Mouse (Mus musculus): ENCODE data around the gene Tada2a.

Gene Tada2a

DNA sequence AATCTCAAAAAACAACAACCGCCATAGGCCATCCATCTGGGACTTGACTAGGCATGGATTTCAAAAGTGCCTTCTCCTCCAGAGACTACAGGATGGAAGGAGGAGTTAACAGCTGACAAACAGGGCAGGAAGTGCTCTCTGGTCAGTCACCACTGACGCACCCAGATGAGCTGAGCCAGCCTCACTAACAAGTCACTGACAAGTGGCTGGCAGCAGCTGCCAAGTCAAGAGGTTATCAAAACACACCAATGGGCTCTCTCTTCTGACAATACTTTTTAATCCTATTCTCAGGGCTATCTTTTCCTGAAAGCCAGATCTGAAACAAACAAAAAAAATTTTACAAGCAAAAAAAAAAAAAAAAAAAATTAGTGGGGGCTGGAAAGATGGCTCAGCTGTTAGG lies 66.6 kb downstream of the Tada2a start:
- no peak for DNase-seq

DNA sequence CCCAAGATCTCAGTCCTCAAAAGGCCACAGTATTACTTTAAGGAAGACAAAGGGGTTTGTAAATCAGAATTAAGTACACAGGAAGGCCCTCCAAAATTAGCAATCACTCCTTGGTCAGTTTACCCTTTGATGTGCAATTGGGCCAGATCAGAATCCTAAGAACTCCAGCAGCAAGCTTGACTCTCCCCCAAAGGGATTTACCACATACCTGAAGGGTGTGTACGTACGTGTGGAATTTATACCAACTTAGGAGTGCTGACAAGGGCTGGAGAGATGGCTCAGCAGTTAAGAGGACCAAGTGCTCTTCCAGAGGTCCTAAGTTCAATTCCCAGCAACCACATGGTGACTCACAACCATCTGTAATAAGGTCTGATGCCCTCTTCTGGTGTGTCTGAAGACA lies 67.5 kb downstream of the Tada2a start:
- no peak for DNase-seq

DNA sequence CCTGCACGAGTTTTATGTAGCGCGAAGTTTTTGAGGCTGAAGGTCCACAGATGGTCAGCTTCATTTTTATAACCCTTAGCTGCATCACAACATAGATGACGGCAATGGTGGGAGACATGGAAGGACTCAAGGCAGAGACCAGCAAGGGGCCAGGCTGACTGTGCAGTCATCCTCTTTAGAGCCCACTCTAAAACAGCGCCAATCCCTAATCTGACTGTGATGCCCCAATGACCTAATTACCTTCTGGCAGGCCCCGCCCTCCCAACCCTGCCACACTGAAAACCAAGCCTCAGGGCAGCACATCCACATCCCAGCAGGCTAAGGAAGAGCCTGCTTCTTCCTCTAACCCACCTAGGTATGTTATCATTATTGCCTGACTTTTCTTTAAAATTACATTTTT lies 68.8 kb downstream of the Tada2a start:
- DNase-seq: no peak

DNA sequence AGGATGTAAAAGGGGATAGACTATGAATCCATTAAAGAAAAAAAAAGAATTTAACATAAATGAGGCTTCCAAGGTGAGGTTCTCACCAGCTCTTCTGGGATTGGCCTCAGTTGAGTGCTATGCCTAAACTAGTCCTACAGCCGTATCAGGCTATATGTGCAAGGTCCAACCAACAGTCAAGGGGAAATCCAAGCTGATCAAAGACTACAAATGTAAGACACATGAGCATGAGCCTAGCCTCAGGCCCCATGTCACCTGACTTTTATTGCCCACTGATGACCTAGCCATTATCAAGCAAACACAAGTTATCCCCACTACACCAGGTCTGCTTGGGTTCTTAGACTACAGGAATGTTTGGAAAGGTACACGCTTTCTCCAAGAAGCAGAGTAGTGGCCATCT lies 69.6 kb downstream of the Tada2a start:
- DNase-seq: no peak

DNA sequence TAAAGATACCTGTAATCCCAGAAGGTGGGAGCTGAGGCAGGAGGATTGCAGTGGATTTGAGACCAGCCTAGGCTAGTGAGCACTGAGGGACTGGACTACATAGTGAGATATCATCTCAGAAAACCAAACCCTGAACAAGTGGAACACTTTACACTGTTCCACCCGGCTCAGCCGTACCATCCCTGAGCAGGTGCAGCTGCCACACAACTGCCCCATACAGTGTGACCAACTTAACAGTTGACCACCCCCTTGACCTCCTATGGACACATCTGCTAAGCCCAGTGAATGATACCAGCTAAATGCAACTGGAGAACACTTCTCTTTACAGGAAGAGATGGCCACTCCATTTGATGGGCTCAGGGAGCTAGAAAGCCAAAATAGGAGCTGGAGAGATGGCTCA lies 72.0 kb downstream of the Tada2a start:
- no peak for DNase-seq

DNA sequence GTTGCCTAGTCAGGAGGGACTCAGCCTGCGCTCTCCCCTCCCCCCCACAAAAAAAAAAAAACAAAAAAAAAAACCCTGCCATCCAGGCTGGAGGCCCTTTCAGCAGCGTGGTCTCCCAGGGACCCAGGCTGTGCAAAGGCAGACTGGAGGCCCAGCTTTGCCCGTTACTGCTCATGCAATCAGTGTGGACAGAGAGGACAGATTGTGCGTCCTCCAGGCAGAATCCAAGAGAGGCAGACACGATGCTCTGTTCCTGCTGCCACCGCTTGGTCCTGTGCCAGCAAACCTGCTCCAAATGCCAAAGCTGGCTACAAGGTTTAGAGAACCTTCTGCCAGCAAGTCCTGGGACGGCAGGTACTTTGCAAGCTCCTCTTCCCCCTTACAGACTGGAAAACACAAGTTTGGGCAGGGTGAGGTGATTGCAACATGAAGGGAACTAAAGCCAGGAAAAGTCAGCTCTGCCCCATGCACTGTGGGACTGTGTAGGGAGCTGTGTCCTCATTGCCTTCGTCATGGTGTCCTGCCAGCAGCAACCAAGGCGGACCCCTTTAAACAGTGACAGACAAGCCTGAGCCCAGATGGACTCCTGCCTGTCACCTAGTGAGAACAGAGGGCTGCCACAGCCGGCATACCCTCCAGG lies 75.8 kb downstream of the Tada2a start:
- DNase-seq: no peak

DNA sequence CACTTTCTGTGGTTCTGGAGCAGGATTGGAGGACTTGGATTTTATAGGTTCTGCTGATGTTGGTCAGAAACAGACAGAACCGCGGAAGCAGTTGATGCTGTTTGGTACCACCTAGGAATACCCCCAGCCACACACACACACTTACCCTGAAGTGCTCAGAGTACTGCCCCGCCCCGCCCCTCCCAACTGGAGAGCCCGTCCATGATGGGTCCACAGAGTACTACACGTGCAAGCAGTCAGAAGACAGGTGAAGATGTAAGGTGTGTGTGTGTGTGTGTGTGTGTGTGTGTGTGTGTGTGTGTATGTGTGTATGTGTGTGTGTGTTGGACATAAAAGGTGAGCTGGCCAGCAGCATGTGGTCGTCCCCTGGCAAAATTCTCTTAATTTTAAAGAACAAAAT lies 76.3 kb downstream of the Tada2a start:
- no peak for DNase-seq

DNA sequence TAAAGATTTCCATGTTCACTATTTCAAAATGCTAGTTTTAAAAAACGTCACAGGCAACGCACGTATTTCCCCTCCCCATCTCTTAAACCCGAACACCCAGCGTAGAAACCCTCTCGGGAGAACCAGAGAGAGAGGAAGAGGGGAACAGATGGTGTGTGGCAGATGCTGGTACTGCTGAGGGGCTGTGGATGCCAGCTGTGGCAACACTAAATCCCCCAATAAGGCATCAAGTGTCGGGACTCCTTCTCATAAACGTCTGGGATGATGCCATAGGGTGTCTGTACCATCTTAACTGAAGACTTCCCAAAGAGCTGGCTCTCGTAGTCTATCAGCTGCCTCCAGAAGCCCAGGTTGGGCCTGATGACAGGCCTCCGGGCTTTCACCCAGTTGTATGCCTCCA lies 81.0 kb downstream of the Tada2a start:
- no peak for DNase-seq

DNA sequence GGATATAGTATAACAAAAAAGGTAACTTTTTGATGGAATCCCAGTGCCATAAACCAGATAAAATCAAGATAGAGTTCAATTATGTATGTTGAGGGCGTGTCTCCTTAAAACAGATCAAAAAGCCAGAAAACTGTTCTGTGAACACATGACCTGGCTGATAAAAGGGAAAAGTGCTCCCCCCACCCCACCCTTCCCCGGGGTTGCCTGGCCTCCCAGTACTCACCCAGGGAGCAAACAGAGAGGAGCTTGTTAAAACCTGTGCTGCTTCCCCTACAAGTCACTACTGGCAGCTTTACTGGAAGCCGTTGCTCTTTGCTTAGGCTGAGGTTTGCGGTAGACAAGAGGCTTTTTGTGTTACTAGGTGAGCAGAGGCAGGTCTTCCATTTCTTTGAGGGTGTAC lies 82.1 kb downstream of the Tada2a start:
- no peak for DNase-seq

DNA sequence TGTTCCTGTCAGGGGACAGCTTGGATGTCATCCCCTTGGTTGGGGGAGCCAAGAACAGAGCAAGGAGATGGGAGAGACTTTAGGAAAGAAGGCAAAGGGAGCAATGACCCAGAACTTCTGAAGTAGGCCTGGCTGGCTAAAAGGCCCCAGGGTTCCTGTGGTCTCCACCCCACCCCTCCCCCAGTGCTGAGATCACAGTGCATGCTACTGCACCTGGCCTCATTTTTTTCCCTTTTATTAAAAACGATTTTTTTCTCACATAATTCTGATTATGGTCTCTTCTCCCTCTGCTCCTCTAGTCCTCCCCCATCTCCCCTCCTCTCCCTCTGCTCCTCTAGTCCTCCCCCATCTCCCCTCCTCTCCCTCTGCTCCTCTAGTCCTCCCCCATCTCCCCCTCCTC lies 84.4 kb downstream of the Tada2a start:
- no peak for DNase-seq

DNA sequence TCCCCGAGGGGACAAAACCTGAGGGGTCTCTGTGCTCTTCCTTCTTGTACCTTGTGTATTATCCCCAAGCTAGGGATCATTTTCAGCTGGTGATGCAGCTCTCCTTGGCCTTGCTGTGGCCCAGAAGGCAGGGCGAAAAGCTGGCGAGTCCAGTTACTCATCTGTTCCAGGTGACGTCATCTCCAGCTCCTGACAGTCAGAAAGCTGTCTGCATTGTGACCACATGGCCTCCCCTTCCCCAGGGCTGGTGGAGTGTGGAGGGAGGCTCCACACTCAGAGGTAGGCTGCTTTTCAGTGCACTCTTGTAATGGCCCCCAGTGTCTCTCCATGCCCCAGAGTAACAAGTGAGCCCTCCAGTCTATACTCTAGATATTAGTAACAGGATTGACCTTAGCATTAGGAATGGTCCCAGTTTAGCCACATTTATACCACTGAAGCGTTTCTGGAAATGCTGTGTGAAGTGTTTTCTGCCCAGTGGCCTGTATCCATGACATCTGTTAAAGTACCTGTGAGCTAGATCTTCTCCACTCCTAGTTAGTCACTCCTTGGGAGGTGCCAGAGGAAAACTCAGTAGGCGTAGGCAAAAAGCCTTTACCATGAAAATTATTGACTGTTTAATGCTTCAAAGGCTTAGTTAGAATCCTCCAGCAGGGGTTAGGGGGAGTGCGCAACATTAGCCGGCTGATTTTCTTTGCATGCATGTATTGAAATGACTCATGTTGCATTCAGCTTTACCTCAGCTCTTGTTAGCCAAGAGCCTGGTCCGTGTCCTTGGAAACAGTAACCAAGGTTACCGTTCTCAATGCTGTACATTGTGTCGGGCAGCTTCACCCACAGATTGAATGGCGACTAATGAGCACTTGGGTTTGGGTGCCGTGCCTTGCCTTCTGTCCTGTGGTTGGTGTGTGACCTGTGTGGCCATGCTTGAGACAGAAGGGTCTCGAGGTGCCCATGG lies 86.3 kb downstream of the Tada2a start:
- no peak for DNase-seq

DNA sequence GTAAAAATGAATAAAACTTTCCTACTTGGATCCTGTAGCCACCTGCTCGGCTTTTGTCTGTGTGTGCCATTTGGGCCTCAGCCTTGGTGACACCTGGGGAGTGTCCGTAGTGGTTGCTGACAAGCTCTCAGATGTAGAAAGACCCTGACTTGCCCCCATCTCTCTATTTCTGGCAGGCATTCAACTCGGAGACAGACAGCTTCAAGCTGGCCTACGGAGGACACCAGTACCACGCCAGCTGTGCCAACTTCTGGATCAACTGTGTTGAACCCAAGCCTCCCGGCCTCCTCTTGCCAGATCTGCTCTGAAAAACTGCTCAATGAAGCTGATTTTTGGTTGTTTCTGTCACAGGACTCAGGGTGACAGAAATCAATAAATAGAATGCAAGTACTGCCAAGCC lies 88.8 kb downstream of the Tada2a start:
- DNase-seq: no peak

DNA sequence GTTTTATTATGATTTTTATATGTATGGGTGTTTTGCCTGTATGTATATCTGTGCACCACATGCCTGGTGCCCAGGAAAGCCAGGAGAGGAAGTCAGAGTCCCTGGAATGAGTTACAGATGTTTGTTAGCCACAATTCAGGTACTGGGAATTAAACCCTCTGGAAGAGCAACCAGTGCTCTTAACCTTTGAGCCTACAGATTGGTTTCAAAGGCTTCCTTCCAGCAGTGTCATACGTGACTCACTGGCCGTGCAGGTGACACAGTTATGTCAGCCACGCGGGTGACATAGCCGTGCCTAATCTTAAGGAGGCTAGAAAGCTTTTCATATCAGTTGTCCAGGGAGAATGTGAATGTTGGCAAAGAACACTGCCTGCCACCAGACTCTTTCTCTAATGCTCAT lies 95.7 kb downstream of the Tada2a start:
- no peak for DNase-seq

DNA sequence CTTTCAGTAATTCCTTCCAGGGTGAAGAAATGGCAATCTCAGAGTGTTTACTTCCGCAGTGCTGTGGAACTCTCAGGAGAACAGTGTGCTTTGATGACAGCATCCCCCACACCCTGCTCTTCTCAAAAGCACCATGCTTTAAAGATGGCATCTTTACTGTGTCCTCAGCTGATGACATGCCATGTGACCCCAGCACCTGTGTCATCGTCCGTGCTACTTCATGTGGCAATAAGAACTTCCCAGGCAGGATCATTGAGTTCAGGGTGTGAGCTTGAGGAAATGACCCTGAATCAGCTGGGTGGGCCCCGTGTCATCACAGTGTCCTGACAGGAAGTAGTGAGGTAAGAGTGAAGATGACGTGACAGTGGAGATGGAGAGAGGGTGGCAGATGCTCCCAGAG lies 96.8 kb downstream of the Tada2a start:
- DNase-seq: no peak

DNA sequence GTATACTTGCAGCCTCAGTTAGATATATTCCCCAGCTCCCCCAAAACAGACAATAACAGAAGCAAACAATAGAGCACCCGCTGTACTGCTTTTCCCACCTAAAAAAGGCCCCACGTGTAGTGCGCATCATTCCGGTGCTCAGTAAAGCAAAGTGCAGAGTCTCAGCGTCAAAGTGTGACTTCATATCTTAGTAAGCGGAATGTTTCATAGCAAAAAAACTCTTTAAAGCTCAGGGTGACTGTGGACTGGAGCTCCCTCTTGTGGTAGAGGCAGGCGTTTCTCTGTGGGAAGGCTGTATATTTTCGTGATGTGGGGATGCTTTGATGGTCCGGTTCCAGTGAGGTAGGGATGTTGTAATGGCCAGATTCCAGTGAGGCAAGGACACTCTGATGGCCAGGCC lies 97.4 kb downstream of the Tada2a start:
- peak; percentile 74 for DNase-seq

Data from thymus, postnatal 4 days (tissue).